Mouse (Mus musculus): Measurements from ENCODE around the gene Lsamp. TPM values are rescaled to one million over a fixed set of nuclear protein-coding genes. Genes with fewer than 3 reads are reported as not detected.
A peak's percentile ranks its signal among the peaks of the same experiment; 100 is the strongest.

Gene Lsamp
- total and polyA plus RNA-seq, 2 experiments from 2014 or later: 116 to 210 TPM

- Histone ChIP-seq H3K9me3 (ENCODE audit: low read length) (no peaks in the 10 kb centered on the region), H3K27me3 (ENCODE audit: insufficient read depth, low read length) (no peaks in the 10 kb centered on the region), H3K36me3 (ENCODE audit: insufficient read depth, low read length) (no peaks in the 10 kb centered on the region), H3K4me1 (ENCODE audit: insufficient read depth, low read length) (no peaks in the 10 kb centered on the region), H3K4me3 (ENCODE audit: low read depth, low read length) (no peak overlapping the region), H3K9ac (replicated peaks; ENCODE audit: low read length, poor library complexity, severe bottlenecking) (no peak overlapping the region), H3K4me2 (ENCODE audit: low read depth, low read length, poor library complexity, severe bottlenecking) (no peak overlapping the region), H3K27ac (ENCODE audit: low read depth, low read length) (no peak overlapping the region)
- no peak for DNase-seq (ENCODE audit: low spot score)
- no peak for ATAC-seq (ENCODE audit: low FRiP score)
- TF ChIP-seq CTCF (IDR thresholded peaks at IDR 0.05): no peak
- WGBS: 85% methylated on average over 2 of the region's 2 CpGs
Observed at GRCm38 (mm10) chr16:40399531-40399930, 415.4 kb downstream of the Lsamp start.

DNA sequence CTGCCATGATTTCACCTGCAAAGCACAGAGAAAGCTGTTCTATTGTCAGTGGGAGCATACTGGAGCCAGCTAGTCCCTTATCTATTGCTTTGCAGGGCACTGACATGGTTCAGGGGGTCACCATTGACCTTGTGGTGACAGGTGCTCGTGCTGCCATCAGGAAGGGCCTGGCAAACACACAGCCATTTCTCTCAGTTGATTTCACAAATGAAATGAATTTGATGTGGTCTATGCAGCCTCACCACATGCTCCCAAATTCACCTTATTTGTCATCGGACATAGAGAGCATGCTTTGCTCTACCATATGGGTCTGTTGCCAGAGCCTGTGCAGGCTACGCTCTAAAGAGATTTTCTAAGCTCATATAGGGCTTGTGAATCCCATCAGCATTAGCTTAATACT lies 450.1 kb downstream of the Lsamp start:
- H3K36me3 ChIP-seq (ENCODE audit: insufficient read depth, low read length): no peaks in the 10 kb centered on the region
- no peak overlapping the region for H3K9ac ChIP-seq (replicated peaks; ENCODE audit: low read length, poor library complexity, severe bottlenecking)
- H3K27me3 ChIP-seq (ENCODE audit: insufficient read depth, low read length): no peaks in the 10 kb centered on the region
- TF ChIP-seq CTCF (IDR thresholded peaks at IDR 0.05): no peak
- no peak overlapping the region for H3K27ac ChIP-seq (ENCODE audit: low read depth, low read length)
- H3K4me2 ChIP-seq (ENCODE audit: low read depth, low read length, poor library complexity, severe bottlenecking): no peak overlapping the region
- no peaks in the 10 kb centered on the region for H3K9me3 ChIP-seq (ENCODE audit: low read length)
- no peak overlapping the region for H3K4me3 ChIP-seq (ENCODE audit: low read depth, low read length)
- no peak for ATAC-seq (ENCODE audit: low FRiP score)
- no peaks in the 10 kb centered on the region for H3K4me1 ChIP-seq (ENCODE audit: insufficient read depth, low read length)
- DNase-seq (ENCODE audit: low spot score): peak; percentile 54
- 70% methylated on average over 3 of the region's 3 CpGs for WGBS

- no peak overlapping the region for H3K4me3 ChIP-seq (ENCODE audit: low read depth, low read length)
- no peak overlapping the region for H3K27ac ChIP-seq (ENCODE audit: low read depth, low read length)
- no peak for ATAC-seq (ENCODE audit: low FRiP score)
- H3K9me3 ChIP-seq (ENCODE audit: low read length): no peaks in the 10 kb centered on the region
- no peaks in the 10 kb centered on the region for H3K4me1 ChIP-seq (ENCODE audit: insufficient read depth, low read length)
- H3K36me3 ChIP-seq (ENCODE audit: insufficient read depth, low read length): no peaks in the 10 kb centered on the region
- no peaks in the 10 kb centered on the region for H3K27me3 ChIP-seq (ENCODE audit: insufficient read depth, low read length)
- no peak overlapping the region for H3K9ac ChIP-seq (replicated peaks; ENCODE audit: low read length, poor library complexity, severe bottlenecking)
- no peak overlapping the region for H3K4me2 ChIP-seq (ENCODE audit: low read depth, low read length, poor library complexity, severe bottlenecking)
- 69% methylated on average over 6 of the region's 6 CpGs for WGBS
- TF ChIP-seq CTCF (IDR thresholded peaks at IDR 0.05): no peak
- no peak for DNase-seq (ENCODE audit: low spot score)
Observed at GRCm38 (mm10) chr16:40436415-40436814, 452.3 kb downstream of the Lsamp start.

DNA sequence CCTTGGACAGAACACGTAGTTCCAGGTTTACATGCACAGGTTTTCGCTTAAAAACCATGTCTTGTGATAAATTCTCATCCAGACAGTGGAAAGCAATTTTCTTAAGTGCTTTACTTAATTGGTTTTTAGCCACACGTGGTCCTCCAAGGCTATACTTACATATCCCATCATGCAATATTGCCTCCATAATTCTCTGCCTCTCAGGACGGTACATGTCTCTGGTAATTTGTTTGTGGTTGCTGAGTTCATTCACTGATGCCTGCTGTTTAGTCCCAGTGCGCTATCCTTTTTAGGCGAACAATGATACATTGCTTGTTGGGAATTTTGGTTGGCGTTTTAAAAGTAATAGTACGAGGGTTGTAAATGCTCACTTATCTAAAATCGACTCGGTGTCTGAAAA lies 453.7 kb downstream of the Lsamp start:
- Histone ChIP-seq H3K9ac (replicated peaks; ENCODE audit: low read length, poor library complexity, severe bottlenecking) (no peak overlapping the region), H3K4me2 (ENCODE audit: low read depth, low read length, poor library complexity, severe bottlenecking) (no peak overlapping the region), H3K27ac (ENCODE audit: low read depth, low read length) (no peak overlapping the region), H3K36me3 (ENCODE audit: insufficient read depth, low read length) (no peaks in the 10 kb centered on the region), H3K4me3 (ENCODE audit: low read depth, low read length) (no peak overlapping the region), H3K9me3 (ENCODE audit: low read length) (no peaks in the 10 kb centered on the region), H3K27me3 (ENCODE audit: insufficient read depth, low read length) (no peaks in the 10 kb centered on the region), H3K4me1 (ENCODE audit: insufficient read depth, low read length) (no peaks in the 10 kb centered on the region)
- no peak for DNase-seq (ENCODE audit: low spot score)
- no peak for TF ChIP-seq CTCF (IDR thresholded peaks at IDR 0.05)
- no peak for ATAC-seq (ENCODE audit: low FRiP score)
- 91% methylated on average over 10 of the region's 10 CpGs for WGBS

DNA sequence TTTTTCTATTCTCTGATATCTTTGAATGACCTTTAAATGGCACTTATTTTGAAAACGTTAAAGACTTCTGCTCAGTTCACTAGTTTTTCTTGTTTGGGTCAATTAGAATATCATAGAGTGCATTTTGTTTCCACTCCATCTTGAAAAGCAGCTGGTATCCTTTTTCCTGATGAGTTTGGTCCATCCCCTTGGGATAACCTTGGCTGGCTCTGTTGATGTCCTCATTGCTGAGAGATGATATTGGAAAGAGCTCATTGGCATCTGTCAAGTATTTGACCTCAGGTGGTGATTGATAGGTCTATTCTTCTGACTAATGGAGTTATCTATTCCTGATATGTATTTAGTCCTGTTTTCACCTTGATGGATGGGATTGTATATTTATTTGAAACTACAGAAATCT lies 454.7 kb downstream of the Lsamp start:
- WGBS: 85% methylated on average over 1 of the region's 1 CpGs
- Histone ChIP-seq H3K36me3 (ENCODE audit: insufficient read depth, low read length) (no peaks in the 10 kb centered on the region), H3K27me3 (ENCODE audit: insufficient read depth, low read length) (no peaks in the 10 kb centered on the region), H3K9ac (replicated peaks; ENCODE audit: low read length, poor library complexity, severe bottlenecking) (no peak overlapping the region), H3K27ac (ENCODE audit: low read depth, low read length) (no peak overlapping the region), H3K4me1 (ENCODE audit: insufficient read depth, low read length) (no peaks in the 10 kb centered on the region), H3K4me3 (ENCODE audit: low read depth, low read length) (no peak overlapping the region), H3K9me3 (ENCODE audit: low read length) (no peaks in the 10 kb centered on the region), H3K4me2 (ENCODE audit: low read depth, low read length, poor library complexity, severe bottlenecking) (no peak overlapping the region)
- no peak for TF ChIP-seq CTCF (IDR thresholded peaks at IDR 0.05)
- DNase-seq (ENCODE audit: low spot score) (no peak), ATAC-seq (ENCODE audit: low FRiP score) (no peak)

DNA sequence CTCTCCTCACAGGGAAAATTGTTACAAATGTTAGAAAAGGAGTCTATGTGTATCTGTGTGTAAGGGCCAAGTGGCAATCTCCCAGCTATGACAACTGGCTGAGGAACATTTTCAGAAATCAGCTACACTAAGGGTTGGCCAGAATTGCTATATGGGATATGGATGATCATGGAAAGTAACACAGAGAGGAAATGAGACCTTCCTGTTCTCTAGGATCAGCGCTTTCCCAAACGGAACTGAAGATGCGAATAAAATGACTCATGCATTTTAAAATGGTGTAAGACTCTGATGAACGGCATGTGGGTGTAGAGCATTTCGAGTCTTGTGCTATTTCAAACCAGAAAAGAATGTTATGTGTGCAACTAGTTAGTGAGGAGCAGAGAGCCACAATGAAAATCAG lies 462.4 kb downstream of the Lsamp start:
- DNase-seq (ENCODE audit: low spot score): no peak
- H3K4me2 ChIP-seq (ENCODE audit: low read depth, low read length, poor library complexity, severe bottlenecking): no peak overlapping the region
- whole genome bisulfite sequencing: 81% methylated on average over 5 of the region's 5 CpGs

More for the DNA sequence above, 462.4 kb downstream of the Lsamp start:
- H3K4me1 ChIP-seq (ENCODE audit: insufficient read depth, low read length): no peaks in the 10 kb centered on the region
- H3K9ac ChIP-seq (replicated peaks; ENCODE audit: low read length, poor library complexity, severe bottlenecking): no peak overlapping the region
- H3K27ac ChIP-seq (ENCODE audit: low read depth, low read length): no peak overlapping the region
- no peaks in the 10 kb centered on the region for H3K36me3 ChIP-seq (ENCODE audit: insufficient read depth, low read length)
- no peak for TF ChIP-seq CTCF (IDR thresholded peaks at IDR 0.05)
- ATAC-seq (ENCODE audit: low FRiP score): no peak
- no peaks in the 10 kb centered on the region for H3K27me3 ChIP-seq (ENCODE audit: insufficient read depth, low read length)
- no peak overlapping the region for H3K4me3 ChIP-seq (ENCODE audit: low read depth, low read length)
- H3K9me3 ChIP-seq (ENCODE audit: low read length): no peaks in the 10 kb centered on the region

Measured in midbrain, postnatal 0 days (tissue).